Mouse (Mus musculus): Measurements from ENCODE around the gene Slc38a10.

Gene Slc38a10

DNA sequence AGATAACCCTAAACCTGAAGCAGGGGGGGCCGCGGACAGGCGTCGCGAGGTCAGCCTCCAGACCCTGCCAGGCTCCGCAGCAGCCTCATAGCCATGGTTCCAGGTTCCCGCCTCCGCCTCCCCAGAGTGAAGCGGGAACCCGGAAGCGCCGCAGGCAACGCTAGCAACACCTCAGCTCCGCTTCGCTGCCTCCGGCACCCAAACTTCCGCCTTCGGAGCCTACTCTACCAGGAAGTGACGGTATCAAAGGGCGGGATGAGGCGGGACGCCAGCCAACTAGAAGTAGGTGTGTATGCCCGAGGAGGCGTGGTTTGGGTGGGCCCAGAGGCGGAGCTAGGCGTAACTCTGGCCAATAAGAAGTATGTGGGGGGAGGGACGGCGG, at the start of gene Slc38a10:
Gene Slc38a10, minus strand, starts transcription at position 234 of the 382 bp plus-strand sequence.
- DNase-seq (ENCODE audit: low spot score in 2 of 2), result peak; percentile 99 to 100

DNA sequence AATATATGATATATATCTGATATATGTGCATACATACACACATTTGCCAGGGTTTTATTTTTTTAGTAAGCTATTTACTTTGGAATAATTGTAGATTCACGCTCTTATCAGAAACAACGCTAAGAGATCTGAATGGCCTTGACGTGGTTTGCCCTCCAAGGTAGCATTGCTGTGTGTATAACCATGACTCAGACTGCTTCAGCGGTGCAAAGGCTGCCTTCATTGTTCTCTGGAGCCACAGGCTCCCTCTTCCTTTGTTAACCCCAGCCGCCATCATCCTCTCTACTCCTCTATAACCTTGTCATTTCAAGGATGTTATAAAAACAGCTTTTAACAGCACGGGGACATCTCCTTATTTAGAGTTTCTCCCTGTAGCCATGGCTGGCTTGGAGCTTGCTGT, 49.5 kb upstream of the Slc38a10 start:
- DNase-seq (ENCODE audit: low spot score in 2 of 2), result no peak

DNA sequence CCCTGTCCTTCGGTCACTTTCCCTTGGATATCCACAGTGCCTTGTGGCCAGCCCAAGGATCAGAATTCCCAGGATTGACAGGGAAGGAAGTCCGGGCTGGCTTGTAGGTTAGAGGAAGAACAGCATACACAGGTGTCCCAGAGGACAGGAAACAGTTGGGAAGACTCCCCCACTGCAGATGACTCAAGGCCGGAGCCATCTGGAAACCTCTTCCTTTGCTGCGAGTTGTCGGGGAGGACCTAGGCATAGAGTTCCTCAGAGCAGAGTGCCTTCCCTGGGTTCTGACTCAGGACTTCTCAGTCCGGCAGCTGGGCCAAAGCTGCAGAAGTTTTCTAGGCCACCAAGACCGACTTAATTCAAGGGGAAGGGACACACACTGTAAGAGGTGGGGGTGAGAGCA, 48.6 kb upstream of the Slc38a10 start:
- no peak for DNase-seq (ENCODE audit: low spot score in 2 of 2)

DNA sequence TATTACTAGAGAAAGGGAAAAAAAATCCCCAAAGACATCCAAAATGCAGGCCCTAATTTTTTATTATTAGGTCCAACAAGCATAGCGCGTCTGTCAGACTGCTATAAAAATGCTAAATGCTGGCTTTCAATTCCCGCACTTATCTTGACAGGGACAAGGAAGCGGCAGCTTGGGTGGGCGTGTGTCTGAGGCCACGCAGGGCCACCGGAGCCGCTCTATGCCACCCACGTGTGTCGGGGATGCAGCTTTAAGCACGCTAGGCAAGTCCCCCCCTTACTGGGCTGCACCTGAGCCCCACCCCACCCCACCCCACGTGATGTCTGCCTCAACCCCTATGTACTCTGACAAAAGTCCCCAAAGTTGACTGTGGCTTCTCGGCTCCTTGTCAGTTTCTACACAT, 47.7 kb upstream of the Slc38a10 start:
- no peak for DNase-seq (ENCODE audit: low spot score in 2 of 2)

DNA sequence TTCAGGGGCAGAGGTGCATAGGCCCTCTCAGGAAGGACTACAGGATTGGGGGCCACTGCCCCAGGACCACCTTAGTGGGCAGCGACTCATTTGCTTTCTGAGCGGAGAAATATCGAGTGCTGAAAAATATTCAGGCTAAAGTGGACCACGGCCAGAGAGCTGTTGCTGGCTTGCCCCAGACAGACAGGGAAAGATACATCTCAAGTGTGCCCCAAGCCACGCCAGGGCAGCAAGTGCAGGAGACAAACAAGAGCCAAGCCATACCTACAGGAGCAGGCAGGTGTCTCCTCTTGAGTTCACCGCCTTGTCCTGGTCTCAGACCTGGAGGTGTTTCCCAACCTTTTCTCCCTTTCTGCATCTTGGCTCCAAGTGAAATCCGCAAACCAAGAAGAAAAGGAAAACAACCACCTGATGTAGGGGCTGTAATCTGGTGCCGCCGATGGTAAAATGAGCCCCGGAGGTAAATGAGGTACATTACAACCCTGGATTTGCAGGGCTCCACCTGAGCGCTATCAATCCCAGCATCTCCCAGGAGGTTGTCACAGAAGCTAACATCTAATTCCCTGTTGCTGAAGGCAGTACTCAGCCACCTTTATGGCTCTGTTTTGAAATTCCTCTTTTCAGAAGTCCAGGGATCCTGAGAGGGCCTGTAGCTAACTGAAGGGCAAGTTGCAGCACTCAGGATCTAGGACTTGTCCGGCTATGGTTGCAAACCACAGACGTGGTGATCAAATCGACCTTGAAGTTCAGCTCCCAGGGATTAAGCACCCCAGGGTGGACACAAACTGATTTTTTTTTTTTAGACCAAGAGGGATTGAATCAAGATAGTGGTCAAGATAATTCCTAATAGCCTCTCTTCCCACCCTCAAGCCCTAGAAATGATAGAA, 39.6 kb upstream of the Slc38a10 start:
- no peak for DNase-seq (ENCODE audit: low spot score in 2 of 2)

DNA sequence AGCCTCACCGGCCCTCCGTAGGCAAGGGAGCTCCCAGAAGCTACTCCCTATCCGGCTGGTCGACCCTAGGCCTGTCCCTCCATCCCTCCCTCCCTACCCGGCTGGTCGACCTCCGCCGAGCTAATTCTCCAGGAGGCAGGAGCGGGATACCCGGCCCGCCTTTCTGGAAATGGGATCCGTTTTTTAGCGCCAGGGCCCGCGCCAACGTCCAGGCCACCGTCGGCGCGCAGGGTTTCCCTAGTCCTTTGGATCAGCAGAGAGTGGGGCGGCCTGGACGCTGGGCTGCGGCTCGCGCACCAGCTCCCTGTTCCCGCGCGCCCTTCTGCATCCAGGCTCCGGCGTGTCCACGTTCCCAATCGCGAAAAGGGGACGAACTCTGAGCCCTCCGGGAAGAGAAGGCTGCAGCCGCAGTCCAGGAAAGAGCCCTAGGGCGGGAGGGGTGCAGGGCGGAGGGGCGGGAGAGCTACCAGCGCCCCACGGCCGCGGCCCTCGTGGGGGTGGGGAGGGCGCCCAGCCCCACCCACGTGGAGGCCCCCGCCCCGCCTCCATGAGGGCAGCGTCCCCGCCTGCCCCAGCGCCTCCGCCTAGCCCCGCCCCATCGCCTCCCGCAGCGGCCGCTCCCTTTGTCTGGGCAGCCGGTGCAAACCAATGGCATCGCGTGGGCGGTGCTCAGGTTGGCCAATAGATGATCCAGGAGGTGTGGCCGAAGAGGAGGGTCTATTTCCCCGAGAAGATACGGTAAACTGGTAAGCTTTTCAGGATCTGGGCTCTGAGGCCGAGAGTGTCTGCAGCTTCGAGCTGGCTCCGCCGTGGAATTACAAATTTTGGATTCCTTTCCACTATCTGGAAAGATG, 38.5 kb upstream of the Slc38a10 start:
- peak; percentile 97 for DNase-seq (ENCODE audit: low spot score in 2 of 2)

DNA sequence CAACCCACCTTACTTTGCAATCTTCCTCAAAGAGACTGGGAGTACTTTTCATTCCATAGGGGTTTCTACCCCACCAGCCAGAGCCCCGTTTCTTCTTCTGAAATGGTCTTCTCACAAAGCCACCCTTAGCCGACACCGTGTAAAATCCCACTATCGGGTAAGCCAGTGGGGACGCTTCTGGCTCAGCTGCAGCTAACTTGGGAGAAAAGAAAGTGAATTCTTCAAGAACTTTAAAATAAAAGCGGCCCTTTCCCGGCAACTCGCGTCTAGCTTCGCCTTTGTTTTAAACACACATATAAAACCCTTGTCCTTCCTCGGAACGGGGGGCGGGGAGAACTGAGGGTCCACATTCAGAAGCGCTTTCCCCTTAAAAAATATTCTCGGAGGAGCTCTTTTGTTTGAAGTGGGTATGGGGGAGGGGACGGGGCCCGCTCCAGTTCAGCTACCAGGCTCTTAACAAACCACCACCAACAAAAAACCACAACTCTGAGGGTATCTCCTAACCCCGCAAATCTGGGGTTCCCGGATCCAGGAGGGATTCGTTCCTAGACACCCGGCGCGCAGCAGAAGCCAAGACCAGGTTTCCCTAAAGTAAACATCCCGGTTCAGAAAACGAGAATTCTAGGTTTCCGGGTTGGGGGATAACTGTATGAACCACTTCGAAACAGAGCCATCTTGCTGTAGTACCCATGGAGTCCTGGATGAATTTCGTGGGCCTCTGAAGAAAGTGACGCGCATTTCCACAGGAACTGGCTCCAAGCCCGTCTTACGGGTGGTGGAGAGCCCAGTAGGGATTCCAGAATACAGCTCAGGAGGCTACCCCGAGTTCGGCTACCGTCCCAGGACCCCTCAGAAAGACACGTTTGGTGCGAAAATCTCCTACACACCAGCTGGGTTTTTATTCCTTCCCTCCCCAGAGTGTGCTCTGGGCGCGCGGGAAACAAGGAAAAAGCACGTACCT, 37.6 kb upstream of the Slc38a10 start:
- peak; percentile 28 to 33 for DNase-seq (ENCODE audit: low spot score in 2 of 2)

DNA sequence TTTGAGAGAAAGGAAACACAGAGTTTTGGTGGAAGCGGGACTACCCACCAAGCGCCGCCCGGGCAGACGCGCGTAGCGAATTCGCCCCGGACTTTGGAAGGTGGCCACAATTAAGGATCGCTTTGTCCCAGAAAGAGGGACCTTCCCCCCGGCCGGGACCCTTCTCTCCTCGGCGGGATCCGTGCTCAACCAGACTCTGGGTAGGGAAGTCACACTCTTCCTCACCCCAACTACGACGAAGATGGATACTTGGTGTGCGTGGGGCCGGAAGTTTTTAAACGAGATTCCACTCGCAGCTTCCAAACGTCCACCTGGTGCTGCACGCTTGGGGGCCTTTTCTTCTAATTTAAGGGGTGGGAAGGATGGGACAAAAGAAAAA, 36.9 kb upstream of the Slc38a10 start:
- DNase-seq (ENCODE audit: low spot score in 2 of 2), result no peak

DNA sequence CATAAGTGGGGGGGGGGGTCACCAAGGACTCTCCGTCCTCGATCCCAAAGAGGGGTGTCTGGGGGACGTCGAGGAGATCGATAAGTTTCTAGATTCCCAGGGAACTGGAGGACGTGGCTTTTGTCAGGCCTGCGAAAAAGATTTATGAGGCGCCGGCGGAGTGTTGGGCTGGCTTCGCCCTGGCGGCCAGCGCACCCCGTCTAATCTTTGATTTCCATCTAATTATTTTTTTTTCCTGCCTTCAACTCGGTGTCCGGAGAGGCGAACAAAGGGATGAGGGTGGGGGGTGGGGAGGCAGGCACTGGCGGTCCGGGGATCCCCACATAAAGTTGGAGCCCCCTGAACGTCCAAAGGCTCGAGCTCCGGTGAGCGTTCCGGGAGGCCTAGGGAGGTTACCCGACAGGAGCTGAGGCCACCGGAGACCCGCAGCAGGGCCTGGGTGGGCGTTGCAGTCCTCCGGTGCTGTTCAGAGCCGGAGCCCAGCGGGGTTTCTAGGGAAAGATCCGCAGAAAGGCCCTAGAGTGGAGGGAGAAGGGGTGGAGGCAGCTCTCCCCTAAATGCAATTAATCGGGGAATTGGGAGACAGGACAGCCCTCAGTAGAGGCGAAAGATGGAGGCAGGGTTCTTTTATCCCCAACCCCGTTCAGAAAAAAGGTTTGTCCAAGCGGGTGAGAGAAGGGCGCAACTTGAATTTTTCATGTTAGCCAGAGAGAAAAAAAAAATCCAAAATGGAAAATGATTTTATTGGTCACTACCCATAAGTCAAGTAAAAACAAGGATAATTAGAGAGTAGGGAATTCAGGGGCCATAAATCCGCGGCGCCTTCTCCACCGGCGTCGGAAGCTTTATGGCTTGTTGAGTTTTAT, 36.3 kb upstream of the Slc38a10 start:
- DNase-seq (ENCODE audit: low spot score in 2 of 2), result no peak

DNA sequence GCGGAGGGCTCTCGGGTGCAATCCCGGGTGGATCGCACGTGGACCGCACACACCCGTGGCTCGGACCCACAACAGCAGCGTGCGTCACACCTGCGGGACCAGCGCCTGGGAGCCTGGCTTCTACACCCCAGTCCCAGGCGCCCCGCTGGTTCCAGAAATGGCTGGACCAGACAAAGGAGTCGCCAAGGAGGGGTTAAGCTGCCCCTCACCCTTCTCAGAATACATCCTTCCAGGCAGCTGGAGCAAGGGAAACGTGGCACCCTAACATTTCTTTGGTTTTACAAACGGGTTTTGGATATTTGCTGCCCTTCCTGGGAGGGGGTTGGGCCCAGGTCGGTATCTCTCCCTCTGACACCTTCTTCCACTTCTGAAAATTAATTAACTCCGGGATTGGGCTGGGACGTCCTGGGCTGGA, 35.7 kb upstream of the Slc38a10 start:
- DNase-seq (ENCODE audit: low spot score in 2 of 2), result no peak

DNA sequence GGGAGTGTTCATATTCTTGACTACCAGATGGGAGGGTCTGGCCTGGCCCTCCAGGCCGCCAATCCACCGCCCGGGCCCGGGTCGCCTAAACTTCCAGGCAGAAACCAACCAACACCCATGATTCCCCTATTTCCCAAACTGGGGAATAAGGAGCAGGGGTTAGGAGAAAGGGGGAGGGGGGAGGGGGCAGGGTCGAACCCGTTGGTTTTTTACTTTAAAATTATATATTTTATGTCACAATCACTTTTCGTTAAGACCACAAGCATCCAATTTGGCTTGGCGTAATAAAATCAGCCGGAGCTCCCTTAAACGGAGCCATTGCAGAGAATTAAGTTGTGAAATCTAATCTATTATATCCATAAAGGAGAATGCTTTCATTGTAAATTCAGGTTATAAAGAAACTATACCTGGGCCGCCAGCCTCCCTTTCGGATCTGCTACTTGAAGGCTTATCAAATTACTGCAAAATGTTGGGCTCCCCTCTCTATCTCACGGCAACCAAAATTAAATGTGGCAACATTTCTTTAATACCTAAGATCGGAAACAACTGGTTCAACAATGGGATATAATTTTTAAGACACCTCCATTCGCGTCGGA, 35.1 kb upstream of the Slc38a10 start:
- no peak for DNase-seq (ENCODE audit: low spot score in 2 of 2)

DNA sequence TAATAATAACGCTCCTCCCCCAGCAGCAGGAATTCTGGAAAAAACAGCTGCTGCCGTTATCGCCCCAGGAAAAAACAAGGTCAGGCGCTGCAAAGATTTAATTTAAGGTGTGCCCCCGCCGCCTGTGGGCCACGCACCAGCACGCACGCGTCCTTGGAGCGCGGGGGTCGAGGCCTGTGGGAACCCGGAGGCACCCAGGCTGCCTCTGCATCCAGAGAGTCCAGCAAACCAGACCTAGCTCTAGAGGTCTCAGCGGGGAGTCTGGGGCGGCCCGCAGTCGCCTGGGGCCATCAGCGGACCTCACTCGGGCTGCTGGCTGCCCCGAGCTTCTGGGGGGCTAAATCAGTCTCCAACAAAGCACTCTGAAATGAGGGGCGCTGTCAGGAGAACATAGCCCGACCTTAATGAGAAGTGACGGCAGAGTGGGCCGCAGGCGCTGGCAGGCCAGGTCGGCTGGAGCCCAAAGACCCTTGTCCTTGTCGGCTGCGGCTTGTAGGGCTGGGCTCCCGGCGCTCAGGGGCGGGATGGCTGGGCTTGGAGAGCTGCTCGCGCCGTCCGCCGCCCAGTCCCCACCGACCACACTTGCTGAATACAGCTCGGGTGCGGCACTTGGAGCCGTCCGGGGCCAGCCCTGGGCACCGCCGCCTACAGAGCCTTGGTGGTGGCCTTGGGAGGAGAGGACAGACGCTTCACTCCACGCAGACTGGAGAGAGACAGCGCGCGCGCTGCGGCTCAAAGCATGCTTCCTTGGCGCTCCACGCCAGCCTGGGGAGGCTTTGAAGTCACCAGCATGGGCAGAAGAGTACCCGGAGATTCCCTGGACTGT, 34.4 kb upstream of the Slc38a10 start:
- no peak for DNase-seq (ENCODE audit: low spot score in 2 of 2)

DNA sequence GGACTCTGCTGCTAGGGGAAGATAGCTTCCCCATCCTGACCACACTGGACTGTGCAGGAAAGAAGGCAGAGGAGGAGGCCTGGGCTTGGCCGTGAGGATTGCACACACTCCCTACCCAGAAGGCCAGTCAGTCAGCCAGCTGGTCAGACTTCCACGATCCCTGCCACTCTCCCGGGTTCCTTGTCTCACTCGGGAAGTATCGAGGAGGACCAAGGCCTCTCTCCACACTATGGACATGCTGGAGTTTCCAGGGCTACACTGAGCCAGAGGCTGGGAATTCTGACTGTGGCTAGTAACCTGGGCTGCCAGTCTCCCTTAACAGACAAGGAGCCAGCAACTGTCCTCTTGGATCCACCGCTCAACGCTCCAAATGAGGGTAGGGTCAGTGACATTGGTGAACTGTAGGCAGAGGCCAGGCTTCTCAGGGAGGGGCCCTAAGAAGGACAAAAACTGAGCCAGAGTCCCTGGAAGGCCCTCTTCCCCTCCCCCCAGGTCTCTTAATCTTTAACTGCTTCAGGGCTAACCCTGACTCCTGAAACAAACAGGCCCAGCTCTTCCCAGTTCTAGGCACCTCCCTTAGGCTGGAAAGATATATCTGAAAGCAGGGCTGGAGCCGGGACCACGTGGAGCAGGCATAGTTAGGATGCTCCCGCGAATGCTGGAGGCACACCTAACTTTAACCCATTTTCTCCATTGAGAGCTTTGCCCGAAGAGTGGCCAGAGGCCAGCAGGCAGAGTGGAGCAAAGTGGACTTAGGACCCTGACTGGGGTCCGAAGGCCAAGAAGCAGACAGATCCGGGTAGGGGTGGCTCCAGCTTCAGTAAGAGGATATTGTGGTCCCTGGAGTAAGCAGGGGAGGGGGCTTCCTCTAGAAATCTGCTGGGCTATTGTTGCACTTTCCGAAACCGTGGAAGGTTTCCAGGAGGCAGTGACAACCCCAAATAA, 33.5 kb upstream of the Slc38a10 start:
- no peak for DNase-seq (ENCODE audit: low spot score in 2 of 2)

DNA sequence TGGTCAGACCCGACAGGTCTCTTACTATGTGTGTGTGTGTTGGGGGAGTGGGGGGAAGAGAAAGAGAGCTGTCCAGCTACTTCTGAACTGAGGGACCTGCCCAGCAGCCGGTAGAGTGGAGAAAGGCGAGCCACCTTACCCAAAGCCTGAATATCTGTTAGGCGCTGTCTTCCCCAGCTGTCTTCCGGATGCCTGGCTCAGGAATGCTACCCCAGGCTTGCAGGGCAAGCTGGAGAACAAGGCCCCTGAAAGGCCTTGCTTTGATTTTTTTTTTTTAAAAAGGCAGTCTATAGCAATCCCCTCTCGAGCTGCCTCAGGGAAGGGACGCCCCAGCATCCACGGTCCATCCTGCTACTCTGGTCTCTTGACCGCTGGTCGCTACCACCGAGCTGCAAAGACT, 32.6 kb upstream of the Slc38a10 start:
- no peak for DNase-seq (ENCODE audit: low spot score in 2 of 2)

DNA sequence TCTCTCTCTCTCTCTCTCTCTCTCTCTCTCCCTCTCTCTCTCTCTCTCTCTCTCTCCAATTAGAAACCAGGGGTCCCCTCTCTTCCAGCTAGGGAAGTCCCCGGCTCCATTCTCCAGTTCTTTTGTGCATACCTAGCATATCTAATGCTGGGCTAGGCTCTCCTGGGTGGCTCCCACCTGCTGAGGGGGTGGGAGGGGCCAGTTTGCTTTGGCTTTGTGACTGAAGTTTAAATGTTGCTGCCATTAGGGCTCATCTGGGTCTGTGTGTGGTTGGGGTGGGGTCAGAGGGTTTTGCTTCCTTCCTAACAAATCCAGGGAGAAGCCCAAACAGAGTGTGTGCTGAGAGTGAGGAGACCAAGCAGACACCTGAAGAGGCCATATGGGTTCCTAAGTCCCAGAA, 32.0 kb upstream of the Slc38a10 start:
- DNase-seq (ENCODE audit: low spot score in 2 of 2), result no peak

DNA sequence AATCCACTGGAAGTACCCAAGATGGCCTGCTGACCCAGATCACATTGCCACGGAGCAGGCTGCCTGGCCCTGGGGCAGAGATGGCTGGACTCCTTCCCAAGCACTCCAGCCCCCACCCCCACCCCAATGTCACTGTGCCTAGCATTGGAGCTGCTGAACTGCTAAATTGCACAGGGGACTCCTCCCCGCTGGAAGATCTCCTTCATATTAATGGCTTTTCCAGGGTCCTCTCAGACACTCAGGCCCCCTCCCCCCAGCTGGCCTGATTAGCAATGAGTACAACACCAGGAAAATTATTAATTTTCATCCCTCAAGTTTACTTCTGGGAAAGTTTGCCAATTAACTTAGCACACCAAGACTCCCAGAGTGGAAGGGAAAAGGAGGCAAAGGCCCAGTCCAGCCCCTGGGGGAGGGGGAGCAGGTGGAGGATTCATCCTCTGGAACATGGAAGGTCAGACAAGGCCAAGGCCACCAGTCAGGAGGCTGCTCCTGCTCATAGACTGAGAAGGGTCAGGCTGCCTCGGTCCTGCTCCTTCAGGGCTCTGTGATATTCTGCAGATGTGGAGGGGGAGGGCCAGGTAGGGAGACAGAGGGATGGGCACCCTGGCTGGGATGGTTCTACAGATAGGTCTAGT, 31.4 kb upstream of the Slc38a10 start:
- DNase-seq (ENCODE audit: low spot score in 2 of 2), result no peak

DNA sequence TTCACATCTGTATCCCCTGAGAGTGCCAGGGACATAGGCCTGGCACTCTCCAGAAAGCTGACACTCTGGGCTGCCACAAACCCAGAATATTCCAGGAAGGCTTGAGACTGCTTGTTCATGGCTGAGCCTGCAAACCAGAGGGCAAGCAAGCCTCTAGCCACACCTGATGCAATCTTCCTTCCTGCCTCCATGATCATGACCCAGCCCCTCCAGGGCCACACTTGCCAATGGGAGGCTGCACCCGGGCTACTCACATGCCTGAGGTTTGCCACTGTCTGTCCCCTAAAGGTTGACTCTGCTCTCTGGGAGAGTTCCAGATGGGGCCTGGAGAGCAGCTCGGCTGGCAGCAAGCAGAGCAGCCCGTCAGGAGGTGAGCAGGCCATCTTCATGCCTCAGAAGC, 30.2 kb upstream of the Slc38a10 start:
- DNase-seq (ENCODE audit: low spot score in 2 of 2), result no peak

DNA sequence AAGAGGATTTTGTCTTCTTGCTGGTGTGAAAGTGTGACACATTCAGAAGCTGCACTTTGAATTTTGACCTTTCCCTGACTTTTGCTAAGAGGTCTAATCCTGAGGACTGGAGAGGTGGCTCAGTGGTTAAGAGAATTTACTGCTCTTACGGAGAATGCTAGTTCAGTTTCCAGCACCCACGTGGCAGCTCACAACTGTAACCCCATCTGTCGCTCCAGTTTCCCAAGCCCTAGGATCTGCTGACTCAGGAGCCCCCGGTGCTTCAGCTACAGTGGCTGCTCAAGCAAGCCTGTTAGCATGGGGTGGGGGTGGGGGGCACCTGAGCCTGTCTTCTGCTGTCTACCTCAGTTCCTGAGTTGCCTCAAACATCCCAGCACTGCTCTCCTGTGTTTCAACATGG, 28.2 kb upstream of the Slc38a10 start:
- no peak for DNase-seq (ENCODE audit: low spot score in 2 of 2)
